Mouse (Mus musculus) heart, postnatal 14 days (tissue): ENCODE results near the gene B4galnt3. TPM values are rescaled to one million over a fixed set of nuclear protein-coding genes. Genes with fewer than 3 reads are reported as not detected.
A peak's percentile ranks its signal among the peaks of the same experiment; 100 is the strongest.

Experiments
- DNase-seq, 2 experiments: peaks; one replicate each; pipeline ENCODE4 v3.0.0; 2021 to 2022
- intact Hi-C: fragments of 180-260 bp; cut with DNase I; formaldehyde crosslinking; loops from one replicate; pipeline ENCODE4 v1.15.1; 2025
- total RNA-seq, 2 experiments: library from RNA; stranded (reverse); gene quantifications; 2 replicates each; pipeline ENCODE4 v1.2.3; 2021

The B4galnt3 gene
- total RNA-seq, 2 experiments from 2014 or later, result 0.29 to 0.50 TPM

DNA sequence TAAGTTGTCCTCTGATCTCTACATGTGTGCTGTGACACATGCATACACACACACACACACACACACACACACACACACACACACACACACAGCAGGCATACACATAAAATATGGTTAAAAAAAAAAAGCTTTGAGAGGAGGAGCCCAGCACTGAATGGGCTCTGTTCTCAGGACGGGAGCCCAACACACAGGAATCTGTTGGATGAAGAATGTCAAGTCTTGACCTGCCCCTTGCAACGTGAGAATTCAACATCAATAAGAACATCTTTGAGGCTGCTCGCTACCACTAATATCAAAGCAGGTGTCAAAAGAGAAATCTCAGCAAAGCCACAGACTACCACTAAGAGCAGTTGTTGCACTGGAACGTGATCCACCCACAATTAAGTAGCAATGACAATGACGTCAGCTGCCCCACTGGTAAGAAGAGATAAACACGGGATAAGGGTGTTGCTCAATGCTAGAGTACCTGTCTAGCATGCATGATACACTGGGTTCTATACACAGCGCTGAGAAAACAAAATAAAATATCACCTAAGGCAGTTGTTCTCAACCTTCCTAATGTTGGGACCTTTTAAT is 17.4 kb downstream of the B4galnt3 start:
- no peak for DNase-seq
- intact Hi-C loops, result no loop called here

- DNase-seq, result peak; percentile 11 to 21
- intact Hi-C loops, result no loop called here
Observed at GRCm38 (mm10) chr6:120275301-120275700, 19.1 kb downstream of the B4galnt3 start.

DNA sequence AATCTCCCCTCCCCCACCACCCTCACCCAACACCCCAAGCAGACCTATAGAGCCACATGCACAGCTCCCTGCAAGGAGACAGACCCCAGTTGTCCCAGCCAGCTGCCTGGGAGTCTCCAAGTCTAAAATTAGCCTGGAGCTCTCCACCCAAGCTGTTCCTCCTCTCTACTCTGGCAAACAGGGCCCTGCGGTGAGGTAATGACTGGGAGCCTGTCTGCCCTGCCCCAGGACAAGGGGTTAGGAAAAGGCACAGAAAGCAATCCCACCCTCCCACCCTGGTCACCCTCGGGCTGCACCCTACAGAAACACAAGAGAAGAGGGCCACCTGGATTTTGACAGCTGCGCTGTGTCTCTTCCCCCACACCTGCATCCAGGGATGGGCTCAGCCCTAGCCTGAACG is 19.5 kb downstream of the B4galnt3 start:
- peak; percentile 55 to 67 for DNase-seq
- intact Hi-C loops, result no loop called here

DNA sequence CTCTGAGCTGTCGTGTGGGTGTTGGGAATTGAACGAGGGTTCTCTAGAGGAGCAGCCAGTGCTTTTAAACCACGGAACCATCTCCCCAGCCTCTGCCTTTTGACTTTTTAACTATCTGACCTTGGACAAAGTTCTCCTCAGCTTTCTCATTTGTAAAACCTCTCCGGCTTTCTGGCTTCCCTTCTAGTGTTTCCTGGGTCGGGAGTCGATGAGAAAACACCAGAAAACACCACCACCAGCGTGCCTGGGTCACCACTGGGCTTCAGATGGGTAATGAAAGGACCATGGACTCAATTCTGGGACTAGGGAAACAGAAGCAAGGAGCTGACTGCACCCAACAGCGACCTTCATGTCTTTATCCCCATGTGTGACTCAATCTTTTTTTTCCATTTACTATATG is 20.2 kb downstream of the B4galnt3 start:
- DNase-seq, result no peak
- intact Hi-C loops, result no loop called here

- intact Hi-C loops, result no loop called here
- DNase-seq, result no peak
Observed at GRCm38 (mm10) chr6:120264151-120264550, 30.2 kb downstream of the B4galnt3 start.

GRCm38 (mm10) chr6:120263608-120264007 is 30.8 kb downstream of the B4galnt3 start:
- intact Hi-C loops, result no loop called here
- DNase-seq, result no peak

DNA sequence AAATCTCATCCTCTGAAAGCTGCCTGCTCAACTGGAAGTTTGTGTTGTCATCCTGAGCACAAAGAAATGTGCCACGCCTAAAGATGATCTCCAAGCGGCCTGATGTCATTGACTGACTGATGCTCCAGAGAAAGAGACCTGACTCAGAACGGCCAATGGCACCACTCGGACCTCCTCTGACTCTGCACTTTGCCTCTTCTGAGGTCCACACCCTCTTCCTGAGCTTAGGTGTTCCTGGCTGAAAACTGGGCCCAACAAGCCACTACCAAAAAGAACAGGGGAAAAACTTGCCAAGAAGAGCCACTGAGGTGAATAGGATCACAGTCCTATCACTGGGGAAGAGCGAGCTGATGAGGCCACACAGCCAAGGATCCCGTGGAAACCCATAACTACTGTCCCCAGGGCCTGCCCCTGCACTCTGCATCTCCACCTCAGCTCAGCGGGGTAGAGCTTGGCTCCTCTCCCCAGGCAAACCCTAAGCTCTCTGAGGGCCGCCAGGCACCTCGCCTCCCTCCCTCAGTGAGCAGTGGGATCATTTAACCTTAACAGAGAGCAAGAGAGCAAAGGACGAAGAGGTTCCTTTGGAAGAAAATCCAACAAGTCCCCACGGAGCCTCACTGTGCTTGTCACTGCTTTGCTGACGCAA is 31.4 kb downstream of the B4galnt3 start:
- intact Hi-C loops, result no loop called here
- no peak for DNase-seq

DNA sequence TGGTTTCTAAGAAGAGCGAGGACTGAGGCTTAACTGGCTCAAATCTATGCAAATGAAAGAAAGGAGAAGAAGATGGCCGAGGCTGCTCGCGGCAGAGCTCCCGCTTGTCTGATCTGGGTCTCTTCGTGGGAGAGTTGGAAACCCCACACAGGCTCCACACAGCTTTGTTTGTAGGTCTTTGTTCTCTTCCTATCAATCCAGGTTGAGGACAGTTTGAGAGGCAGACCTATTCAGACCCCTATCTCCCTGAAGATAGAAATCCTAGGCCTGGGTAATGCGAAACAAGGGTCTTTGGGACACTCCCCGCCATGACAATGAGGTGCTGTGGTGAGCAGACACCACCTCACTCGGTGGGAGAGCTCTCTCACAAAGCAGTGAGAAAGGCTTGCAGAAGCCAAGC is 34.9 kb downstream of the B4galnt3 start:
- intact Hi-C loops, result no loop called here
- DNase-seq, result no peak

DNA sequence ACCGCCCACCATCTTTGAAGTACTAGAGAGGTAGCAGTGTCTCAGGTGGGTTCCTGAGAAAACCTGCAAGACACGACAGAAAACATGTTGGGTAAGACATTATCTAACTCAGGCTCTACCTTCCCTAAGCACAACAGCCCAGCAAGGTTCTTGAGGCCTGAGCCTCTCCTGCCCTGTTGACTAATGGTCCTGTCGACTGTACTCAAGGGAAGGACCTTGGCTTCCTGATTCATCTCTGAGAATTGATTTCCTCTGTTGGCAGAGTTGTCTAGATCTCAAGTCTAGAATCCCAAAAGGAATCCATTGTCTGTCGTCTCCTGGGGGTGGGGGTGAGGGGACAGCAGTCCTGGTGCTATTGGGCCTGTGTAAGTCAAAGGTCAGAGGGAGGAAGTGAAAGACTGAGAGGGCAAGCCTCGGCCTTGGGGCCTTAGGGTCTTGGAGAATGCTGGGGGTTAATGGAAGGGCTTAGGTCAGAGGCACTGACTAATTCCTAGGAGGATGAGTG is 37.9 kb downstream of the B4galnt3 start:
- intact Hi-C loops, result no loop called here

DNA sequence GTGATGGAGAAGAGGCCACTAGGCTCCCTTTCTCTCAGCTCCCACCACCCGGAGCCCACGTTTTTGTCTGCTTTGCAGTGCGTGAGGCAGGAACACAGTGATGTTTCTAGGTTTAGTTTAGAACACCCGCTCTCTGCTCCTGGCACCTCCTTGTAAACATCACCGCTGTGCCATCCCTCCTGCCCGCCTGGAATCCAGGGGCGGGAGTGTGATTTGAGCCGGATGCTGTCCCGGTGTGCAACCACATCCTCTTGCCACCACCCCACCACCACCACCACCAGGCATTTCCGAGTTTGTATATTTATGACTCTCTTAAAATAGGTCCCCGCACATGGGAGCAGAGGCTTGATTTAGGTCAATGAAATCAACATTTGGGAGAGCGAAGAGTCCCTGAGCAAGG is 38.7 kb downstream of the B4galnt3 start:
- no peak for DNase-seq
- intact Hi-C loops, result no loop called here

More for the DNA sequence above, 37.9 kb downstream of the B4galnt3 start:
- DNase-seq, result no peak

- no peak for DNase-seq
- intact Hi-C loops, result no loop called here
Observed at GRCm38 (mm10) chr6:120255144-120255543, 39.2 kb downstream of the B4galnt3 start.

GRCm38 (mm10) chr6:120254640-120255039 is 39.7 kb downstream of the B4galnt3 start:
- no peak for DNase-seq
- intact Hi-C loops, result no loop called here

DNA sequence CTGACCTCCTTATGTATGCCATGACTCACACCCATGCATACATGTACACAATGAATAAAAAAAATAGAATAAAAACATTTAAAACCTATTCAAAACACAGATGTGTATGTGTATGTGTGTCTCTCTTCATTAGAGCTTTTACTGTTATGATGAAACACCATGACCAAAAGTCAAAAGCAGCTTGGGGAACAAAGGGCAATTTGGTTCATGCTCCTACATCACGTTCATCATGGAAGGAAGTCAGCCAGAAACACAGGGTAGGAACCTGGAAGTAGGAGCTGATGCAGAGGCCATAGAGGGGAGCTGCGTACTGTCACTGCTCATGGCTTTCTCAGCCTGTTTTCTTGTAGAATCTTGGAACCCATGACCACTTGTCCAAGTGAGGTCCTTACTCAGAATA is 41.6 kb downstream of the B4galnt3 start:
- intact Hi-C loops, result no loop called here
- no peak for DNase-seq

GRCm38 (mm10) chr6:120251010-120251409 is 43.3 kb downstream of the B4galnt3 start:
- no peak for DNase-seq
- intact Hi-C loops, result no loop called here

DNA sequence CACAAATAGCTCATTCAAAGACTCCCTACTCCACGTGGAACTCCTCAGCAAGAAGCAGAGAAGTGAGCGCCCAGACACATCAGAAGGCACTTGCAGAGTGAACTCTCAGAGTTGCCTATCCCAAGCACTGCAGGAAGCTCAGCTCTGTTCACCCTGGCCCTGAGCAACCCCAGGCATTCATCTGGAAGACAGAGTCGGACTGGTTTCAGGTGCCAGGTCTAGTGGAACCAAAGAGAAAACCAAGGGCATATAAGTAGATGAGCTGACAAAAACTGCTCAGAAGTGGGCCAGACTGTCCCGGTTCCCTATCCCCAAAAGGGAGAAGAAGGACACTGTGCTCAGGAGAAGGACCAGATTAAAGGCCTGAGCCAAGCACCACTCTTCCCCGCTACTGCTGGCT is 44.5 kb downstream of the B4galnt3 start:
- no peak for DNase-seq
- intact Hi-C loops, result no loop called here

DNA sequence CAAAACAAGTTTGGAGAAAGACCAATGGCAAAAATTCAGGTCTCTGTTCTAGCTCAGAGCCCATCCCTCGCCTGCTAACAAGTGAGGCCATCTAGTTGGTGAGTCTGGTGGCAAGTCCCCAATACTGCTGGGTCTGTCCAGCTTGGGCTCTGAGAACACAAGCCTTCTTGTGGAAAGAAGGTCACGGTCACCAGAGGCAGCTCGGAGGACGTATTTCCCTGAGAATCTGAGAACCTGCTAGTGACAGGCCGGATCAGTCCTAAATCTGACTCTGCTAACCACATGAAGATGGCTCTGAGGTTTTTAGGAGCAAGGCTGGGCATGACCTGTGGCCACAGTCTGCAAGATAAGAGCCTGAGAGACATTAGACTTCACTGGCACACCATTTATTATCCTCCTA is 47.7 kb downstream of the B4galnt3 start:
- intact Hi-C loops, result no loop called here
- DNase-seq, result no peak

GRCm38 (mm10) chr6:120243250-120243649 is 51.1 kb downstream of the B4galnt3 start:
- DNase-seq, result no peak
- intact Hi-C loops, result no loop called here

DNA sequence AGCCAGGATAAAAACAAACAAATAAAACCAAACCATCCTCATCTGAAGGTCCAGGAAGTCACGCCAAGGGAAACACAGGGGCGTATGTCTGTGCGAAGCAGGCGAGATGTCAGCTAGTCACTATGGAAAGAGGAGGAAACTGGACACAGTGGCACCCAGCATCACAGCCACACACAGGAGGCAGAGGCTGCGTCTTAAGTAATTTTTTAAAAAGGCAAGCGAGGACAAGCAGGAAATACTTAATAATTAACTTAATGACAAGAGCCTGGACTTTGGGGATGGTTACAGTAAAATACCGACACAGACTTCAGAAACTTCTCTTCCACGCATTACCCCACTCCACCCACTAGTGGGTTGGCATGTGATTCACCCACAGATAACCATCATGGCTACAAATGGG is 51.8 kb downstream of the B4galnt3 start:
- intact Hi-C loops, result no loop called here
- no peak for DNase-seq

GRCm38 (mm10) chr6:120241453-120241852 is 52.9 kb downstream of the B4galnt3 start:
- DNase-seq, result no peak
- intact Hi-C loops, result no loop called here

- intact Hi-C loops, result no loop called here
- DNase-seq, result no peak
Observed at GRCm38 (mm10) chr6:120240461-120240860, 53.9 kb downstream of the B4galnt3 start.

- intact Hi-C loops, result no loop called here
- no peak for DNase-seq
Observed at GRCm38 (mm10) chr6:120235874-120236273, 58.5 kb downstream of the B4galnt3 start.

DNA sequence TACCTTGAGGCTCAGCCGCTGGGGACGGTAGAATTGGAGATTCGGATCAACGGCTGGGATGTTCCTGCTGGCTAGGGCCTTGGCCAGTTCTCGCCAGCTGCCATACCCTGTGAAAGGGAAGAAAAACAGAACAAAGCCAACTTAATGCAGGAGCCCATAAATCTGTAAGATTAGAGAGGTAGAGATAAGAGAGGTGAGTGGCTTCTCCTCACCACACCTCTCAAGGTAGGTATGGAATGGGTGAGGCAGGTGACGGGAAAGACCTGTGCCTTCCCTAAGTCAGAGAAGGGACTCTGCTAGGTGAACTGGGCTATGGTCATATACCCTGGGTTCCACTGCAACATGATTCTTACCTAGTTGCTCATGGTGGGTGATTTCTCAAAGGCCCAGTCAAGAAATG is 61.5 kb downstream of the B4galnt3 start:
- intact Hi-C loops, result no loop called here
- DNase-seq, result no peak
